Mouse (Mus musculus) retina, embryonic 14.5 days (tissue): ENCODE measurements around the gene Atg4c.

Experiments
- DNase-seq: peaks from one replicate; pipeline ENCODE4 v3.0.0-alpha.2; 2015; ENCODE audit warnings: low spot score

The Atg4c gene

DNA sequence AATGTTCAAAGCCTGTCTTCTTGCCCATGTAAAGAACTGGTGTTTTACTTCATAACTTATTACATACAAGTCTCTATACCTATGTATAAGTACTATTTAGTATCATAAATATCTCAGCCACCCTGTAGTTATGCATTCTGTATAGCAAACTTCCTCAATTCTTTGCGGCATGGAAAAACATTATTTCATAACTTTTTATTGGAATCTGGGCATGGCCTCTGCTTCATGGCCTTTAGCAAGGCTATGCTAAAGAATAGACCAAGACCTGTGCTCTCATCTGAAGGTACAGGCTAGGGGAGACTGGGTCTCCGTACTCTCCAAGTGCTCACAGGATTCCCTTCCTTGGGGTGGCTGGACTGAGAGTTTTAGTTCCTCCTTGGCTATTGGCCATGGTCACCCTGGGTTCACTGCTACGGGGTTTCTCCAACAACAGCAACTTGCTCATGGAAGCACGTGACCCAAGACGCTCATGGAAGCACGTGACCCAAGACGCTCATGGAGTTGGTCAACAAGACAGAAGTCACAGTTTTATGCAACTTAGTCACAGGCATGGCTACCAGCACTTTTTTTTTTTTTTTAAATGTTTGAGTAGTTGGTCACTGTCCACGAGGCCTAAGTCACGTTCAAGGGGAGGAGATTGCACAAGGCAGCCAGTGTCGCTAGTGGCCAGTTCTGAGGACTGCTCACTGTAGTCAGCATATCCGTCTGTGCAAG lies 7.2 kb upstream of the Atg4c start:
- no peak for DNase-seq

DNA sequence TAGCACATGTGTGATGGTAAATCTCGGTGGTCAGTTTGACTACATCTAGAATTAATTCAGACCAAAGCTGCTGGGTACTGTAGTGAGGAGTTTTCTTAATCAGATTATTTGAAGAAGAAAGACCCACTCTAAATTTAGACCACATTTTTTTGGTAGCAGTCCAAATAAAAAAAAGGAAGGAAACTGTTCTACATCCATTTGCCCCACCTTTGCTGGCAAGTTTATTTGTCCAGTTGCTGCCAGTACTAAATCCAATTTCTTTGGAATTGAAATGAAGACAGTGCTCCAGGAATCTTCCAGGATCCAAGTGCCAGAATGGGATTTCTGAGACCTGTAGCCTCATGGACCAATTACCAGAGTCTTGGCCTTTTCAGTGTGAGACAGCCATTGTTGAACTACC lies 1.1 kb upstream of the Atg4c start:
- DNase-seq: no peak

DNA sequence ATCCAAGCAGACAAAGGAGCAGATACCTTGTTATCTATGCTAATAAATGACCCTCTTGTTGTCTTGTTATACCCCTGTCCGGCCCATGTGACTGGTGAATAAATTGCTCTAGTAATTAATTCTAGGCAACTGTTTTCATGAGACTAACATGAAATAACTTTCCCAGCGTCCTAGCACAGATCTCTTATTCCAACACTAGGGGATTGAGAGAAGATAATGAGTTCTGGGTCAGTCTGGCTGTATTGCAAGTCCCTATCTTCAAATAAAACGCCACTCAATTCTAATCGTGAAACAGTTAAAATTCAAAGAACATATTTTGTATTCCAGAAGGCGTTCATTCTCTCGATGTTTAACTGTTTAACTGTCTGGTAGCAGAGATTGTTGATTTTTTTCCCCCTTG lies 520 bp upstream of the Atg4c start:
- DNase-seq: no peak

DNA sequence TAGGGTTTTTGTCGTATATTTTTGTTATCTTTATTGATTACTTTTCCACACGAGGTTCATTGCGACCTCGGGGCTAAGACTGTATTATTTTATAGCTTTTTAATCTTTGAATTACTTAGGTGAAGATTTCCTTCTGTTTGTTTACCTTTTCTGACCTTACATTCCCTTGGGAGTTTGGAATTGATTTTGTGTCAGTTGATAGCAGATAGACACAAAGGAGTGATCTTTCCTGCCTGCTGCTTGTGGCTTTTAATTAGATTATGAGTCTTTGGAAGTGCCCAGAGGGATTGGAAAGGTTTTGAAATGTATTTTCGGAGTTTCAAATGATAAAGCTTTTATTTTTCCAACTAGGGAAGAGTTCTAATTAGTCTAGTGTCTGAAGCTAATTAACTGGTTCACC lies 1.1 kb downstream of the Atg4c start:
- DNase-seq: peak; percentile 47

DNA sequence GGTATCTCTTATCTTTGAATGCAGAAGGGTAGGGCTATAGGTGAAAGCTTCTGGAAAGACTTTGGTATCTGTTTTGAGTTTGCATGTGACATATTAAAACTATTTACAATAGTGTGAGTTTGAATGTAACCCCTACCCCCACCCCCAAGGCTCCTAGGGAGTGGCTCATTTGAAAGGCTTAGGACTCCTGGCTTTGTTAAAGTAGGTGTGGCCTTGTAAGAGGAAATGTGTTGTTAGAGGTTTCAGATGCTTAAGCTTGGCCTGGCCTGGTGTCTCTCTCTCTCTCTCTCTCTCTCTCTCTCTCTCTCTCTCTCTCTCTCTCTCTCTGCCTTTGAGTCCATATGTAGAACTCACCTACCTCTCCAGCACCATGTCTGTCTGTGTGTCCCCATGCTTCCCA lies 5.0 kb downstream of the Atg4c start:
- no peak for DNase-seq

DNA sequence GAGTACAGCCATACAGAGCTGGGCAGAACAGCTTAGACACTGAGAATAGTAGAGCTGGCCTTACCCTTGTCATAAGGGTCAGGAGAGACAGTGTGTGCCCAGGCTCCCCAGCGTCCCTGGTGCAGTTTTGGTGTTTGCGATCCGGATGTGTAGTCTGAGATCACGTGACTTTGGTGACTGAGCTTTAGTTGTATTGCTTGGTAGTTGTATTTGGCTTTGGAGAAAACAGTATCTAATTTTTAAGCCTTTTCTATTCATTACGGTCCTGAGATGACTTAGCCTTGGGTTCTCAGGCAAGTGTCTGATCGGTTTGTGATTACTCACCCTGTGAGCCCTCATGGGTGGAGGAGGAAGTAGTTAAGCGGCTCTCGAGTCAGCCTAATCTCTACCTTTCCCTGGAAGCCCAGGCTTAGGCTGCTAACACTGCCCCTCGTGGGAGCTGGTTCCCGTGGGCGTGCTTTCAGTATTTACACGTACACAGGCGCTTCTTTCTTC lies 6.1 kb downstream of the Atg4c start:
- DNase-seq: no peak

DNA sequence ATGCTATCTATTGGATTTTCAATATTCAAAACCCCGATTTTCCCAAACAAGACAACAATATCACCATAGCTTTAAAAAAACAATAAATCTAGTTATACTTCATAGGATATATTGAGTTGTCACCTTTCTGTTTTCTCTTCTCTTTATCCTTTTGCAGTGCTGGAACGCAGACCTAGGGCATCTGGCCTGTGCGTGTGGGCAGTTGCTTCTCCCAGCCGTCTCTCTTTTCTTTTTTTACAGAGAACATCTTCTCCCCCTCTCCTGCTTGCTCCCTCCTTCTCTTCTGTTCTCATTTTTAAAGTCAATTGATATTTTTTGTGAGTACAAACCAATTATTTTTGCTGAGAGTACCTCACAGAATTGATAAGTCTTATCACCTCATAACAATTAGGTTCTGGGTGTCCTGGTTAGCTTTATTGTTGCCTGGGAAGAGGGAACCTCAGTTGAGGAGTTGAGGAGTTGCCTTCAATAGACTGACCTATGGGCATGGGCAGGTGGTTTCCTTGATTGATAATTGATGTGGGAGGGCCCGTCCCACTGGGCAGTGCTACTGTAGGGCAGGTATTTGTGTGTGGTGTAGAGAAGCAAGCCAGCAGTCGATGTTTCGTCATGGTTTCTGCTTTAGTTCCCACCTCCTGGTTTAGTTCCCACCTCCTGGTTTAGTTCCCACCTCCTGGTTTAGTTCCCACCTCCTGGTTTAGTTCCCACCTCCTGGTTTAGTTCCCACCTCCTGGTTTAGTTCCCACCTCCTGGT lies 6.8 kb downstream of the Atg4c start:
- no peak for DNase-seq

DNA sequence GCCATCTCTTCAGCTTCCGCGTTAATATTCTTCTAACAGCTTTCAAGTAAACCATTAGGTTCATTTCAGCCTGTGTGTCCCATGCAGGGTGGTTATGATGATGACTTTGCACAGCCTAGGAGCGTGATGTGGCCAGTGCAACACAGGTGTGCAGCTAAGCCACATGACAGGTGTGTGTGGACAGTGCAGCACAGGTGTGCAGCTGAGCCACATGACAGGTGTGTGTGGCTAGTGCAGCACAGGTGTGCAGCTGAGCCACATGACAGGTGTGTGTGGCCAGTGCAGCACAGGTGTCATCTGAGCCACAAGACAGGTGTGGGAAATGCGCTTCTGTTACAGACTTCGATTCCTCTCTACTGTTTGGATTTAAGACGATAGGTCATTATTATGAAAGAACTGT lies 12.0 kb downstream of the Atg4c start:
- DNase-seq: no peak

DNA sequence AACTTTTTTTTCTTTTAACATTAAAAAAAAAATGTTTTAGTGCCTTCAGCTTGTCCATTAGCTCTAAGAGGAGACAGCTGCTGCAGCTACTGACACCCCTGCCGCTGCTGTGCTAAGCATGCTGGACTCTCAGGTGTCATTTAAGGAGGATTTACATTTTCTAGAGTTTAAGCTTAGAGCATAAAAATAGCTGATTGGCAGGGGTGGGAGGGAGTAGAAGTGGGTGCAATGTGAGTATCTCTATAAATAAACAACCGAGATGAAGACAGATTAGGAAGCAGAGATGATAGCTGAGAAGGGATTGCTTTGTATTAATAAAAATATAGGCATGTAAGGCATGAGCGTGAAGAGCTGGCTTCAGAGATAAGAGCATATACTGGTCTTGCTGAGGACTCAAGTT lies 12.6 kb downstream of the Atg4c start:
- no peak for DNase-seq

DNA sequence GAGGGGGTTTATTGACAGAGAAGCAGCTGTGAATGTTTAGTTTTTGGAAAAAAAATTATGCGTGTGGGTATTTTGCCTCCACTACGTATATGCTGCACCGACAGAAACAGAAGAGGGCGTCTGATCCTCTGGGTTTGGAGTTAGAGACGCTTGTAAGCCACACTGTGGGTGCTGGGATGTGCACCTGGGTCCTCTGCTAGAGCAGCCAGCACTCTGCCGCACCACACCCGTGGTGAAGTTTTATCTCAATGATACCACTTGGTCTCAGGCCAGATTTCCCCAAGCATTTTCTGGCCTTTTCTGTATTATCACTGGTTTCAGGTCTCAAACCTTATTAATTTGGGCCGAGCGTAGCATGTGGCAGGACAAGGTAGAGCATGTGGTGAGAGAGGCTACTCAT lies 16.4 kb downstream of the Atg4c start:
- no peak for DNase-seq

DNA sequence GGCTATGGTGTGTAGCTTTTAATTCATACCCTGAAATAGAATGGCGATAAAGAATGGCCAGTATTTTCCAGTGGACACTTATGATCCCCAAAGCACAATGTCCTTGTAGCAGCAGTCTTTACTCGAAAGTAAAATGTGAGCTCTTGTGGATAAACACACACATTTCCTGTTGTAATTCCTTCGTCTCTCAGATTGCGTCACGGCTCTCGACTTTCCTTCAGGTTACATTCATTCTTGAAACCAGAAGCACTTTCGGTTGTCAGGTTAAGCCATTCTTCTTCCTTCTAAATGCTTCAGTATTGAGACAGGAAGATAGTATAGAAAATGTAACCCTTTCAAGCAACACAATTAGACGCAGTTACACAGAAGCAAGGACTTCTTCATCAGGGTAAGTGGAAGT lies 17.9 kb downstream of the Atg4c start:
- DNase-seq: no peak

DNA sequence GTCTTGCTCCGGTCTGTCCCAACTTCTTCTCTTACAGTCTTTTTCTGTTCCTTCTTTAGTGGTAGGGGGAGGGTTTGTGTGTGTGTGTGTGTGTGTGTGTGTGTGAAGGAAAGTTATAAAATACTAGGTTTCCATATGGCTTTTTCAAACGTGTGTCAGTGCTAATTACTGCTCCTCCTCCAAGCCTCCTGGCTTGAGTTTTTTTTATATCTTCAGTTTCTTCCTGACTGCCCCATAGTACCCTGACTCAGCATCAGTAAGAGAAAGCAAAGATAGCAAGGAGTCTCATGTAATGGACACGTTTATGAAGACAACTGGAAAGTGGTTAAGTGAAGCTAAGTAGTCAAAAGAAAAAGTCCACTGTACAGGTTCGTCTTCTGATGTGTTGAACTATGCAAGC lies 19.4 kb downstream of the Atg4c start:
- no peak for DNase-seq

DNA sequence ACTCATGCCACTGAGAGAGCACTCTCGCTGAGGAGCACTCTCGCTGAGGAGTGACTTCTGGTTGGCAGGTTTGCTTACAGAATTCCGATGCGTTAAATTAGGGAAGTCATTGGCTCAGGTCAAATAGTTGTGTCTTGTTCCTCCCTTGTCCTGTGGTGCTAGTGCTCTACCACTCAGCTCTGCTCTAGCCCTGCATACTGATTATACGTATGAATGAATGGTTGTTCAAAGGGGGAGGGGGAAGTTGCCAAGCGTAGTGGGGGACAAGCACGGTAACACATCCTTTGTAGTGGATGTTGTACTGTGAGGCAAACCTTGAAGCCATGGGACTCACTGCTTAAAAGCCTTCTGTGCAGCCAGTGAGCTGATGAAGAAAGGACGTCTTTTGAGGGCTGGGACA lies 28.5 kb downstream of the Atg4c start:
- no peak for DNase-seq

DNA sequence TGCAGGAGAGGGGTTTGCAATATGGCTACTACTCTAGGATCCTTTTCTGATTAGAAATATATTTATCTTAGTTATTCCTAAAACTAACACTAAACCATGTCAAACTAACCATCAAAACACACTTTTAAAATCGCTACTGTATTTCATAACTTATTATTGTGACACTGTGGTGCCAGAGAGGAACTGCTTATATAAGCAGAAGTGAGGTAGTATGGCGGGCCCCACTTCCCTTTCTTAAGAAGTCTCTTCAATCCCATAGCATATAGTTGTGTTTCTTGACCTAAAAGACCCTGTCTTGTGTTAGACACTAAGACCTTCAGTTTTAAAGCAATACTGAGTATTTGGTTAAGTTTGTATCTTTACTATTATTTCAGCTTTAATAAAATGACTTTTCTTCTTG lies 31.1 kb downstream of the Atg4c start:
- no peak for DNase-seq

DNA sequence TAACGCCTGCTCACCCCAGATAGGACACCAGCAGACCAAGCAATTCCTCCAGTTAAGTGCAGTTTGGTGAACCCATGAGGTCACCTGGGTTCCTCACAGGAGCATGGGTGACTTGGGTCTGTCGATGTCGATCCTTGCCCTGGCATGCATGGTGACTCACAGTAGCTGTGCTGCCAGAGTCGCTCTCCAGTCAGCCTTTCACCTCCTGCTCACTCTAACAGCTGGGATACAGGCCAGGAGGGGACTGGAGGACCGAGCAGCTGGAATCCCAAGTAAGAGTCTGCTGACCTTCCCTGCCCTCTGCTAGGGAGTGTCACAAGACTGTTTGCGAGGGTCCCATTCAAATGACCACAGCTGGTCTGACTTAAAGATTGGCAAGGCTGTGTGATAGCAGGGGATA lies 33.5 kb downstream of the Atg4c start:
- DNase-seq: no peak

DNA sequence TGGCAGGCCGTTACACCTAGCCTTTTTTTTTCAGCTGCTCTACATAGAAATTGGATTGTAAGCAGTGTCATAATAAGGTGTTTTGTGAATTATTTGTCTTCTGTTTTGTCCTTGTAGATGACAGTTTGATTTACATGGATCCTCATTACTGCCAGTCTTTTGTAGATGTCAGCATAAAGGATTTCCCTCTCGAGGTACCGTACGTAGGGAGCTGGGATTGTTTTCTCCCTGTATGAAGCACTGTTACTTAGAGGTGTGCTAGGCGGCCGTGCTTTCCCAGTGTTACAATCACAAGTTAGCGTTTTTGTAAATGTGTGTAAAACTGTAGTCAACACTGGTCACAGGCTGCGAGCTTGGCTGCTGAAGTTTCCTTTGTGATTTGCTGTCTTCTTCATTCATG lies 35.6 kb downstream of the Atg4c start:
- DNase-seq: no peak

DNA sequence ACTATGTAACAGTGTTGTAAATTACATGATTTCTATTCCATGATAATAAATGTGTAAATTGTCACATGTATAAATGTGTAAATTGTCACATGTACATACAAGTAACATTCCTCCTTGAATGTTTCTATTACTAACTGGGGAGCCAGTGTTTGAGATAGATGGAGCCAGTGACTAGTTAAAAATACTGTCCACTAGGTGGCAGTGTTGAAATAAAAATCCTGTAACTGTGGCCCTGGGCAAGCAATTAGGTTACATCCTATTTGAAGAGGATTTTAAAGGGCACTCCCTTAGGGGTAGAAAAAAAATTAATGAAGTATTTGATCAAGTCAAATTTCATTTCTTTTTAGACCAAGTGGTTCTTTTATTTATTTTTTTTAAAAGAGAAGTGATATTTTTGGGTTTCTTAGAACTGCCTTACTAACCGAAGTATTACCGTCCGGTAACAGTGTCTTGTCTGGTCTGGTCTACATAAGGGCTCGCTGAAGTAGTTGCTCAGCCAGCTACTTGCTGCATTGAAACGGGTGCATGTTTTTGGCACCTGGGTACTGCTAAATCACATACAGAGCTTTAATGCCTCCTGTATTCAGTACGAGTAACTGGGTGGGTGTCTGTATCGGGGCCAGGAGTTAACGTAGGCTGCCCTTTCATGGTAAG lies 41.6 kb downstream of the Atg4c start:
- DNase-seq: peak; percentile 89

DNA sequence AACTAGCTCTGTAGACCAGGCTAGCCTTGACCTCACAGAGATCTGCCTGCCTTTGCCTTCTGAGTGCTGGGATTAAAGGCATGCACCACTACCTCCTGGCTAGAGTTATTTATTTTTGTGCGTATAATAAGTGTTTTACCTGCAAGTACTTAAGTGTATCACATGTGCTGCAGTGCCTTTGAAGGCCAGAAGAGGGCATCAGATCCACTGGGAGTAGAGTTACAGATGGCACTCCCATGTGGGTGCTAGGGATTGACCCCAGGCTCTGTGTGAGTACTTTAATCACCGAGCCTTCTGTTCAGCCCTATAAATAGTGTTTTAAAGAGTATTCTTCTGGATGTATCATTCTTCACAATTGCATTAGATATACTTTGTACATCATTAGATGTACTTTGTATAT lies 44.6 kb downstream of the Atg4c start:
- DNase-seq: no peak

DNA sequence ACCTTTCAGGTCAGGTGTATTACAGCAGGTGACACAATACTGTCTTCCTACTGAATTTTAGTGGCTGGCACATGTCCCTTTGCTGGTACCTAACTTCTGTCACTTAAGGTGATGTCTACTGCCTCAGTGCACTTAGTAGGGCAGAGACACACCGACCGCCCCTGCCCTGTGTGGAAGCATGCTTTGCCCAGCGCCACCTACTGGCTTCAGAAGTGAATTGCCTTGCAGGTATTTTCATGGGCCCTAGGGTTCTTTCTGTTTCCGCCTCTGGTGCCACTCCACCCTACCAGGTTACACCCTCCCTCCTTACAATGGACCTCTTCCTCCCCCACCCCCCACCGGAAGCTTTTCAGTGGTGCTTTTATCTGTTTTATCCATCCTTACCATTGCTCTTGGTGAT lies 47.9 kb downstream of the Atg4c start:
- no peak for DNase-seq

DNA sequence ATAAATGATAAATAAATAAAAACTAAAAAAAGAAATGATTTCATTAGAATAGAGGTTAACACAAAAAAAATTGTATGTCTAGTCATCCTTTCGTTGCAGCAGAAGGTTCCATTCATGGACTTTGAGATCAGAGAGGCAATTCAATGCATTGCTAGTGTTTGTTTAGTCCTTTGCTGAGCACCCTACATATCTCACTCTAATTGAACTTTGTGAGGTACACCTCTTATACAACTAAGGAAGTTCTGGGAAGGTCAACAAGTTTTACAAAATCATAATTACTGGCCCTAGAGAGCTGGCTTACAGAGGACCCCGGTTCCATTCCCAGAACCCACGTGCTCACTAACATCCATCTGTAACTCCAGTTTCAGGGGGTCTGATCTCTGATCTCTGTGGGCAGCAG lies 55.6 kb downstream of the Atg4c start:
- no peak for DNase-seq

DNA sequence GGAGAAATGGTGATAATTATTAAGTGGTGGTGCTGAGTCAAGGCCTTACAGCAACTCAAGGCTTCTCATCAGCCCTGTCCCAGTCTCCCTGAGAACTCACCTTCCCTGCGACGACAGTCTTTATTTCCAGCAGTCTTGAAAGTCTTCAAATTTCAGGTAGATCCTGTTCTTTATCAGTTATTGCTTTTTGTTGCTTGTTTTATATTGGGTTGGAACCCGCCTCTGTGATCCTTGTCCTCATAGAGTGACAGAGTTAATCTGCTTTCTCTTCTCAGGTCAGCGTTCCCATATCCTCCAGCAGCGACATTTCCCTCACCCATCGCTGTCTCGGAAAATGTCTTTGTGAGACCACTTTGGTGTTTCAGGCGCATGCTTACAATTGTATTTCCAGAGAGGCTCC lies 56.1 kb downstream of the Atg4c start:
- no peak for DNase-seq

DNA sequence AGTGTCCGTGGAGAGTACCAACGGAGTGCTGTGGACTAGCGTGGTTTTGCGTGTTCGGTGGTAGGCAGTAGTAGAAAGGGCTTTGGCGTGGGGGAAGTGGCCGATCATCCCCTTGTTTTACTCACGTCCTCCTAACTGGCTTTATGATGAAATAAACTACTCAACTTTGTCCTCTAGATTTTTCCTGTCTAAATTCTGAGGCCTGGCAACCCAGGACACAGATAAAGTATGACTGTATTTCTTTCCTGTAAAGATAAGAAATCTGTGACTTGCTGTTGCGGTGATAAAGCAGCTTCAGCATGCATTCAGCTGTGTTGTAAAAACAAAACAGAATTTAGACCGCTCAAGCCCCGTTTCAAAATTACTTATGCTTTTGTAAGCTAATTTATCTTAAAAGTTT lies 59.2 kb downstream of the Atg4c start:
- no peak for DNase-seq

DNA sequence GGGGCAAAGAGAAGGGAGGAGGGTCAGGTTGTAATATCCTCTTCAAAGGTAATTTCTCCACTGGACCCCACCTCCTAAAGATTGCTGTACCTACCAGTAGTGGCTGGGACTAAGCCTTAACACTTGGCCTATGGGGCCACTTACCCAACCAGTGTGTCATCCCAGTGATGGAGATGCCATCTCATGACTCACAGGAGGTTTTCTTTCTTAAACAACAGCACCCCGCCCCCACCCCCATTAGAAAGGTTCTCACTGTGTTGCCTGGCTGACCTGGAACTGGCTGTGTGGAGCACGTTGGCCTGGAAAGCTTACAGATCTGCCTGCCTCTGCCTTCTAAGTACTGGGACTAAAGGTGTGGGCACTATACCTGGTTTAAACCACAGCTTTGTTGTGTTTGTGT lies 69.5 kb downstream of the Atg4c start:
- DNase-seq: no peak
